Mouse (Mus musculus) liver, embryonic 11.5 days (tissue): ENCODE measurements at regions not wholly inside any gene's neighbourhood (a gene's known extent, or its start where the extent isn't known, plus 50 kb on each side); places are given as distances from the start of the nearest gene placed in this dataset.
A peak's percentile ranks its signal among the peaks of the same experiment; 100 is the strongest.

Experiments used
- ATAC-seq: fragments of 200-750 bp; cut with Nextera tagmentation; replicated peaks from 2 replicates; pipeline ENCODE4 v1.8.0; 2017; ENCODE audit warnings: moderate number of reproducible peaks, mild to moderate bottlenecking, moderate TSS enrichment, moderate library complexity; ENCODE audit not compliant: low FRiP score
- DNase-seq: peaks from one replicate; pipeline ENCODE4 v3.0.0-alpha.2; 2017; ENCODE audit warnings: low spot score
- H3K27ac ChIP-seq: fragments of 300-500 bp; sonication (generic); 2 replicates; pipeline ENCODE4 v1.5.1; 2014; ENCODE audit warnings: mild to moderate bottlenecking, low read depth, low read length, control low read depth
- H3K27me3 ChIP-seq: fragments of 300-500 bp; sonication (generic); replicated peaks from 2 replicates; pipeline ENCODE4 v1.6.1; 2014; ENCODE audit warnings: low read length, mixed read lengths; ENCODE audit not compliant: control insufficient read depth, insufficient read depth
- H3K36me3 ChIP-seq: fragments of 300-500 bp; sonication (generic); 2 replicates; pipeline ENCODE4 v1.6.1; 2014; ENCODE audit warnings: mild to moderate bottlenecking, low read length, moderate library complexity, mixed read lengths; ENCODE audit not compliant: control insufficient read depth, insufficient read depth
- H3K4me1 ChIP-seq: fragments of 300-500 bp; sonication (generic); replicated peaks from 2 replicates; pipeline ENCODE4 v1.6.1; 2014; ENCODE audit warnings: low read length, mixed read lengths; ENCODE audit not compliant: control insufficient read depth, insufficient read depth
- H3K4me2 ChIP-seq: fragments of 300-500 bp; sonication (generic); 2 replicates; pipeline ENCODE4 v1.6.1; 2014; ENCODE audit warnings: mild to moderate bottlenecking, control low read depth, moderate library complexity
- H3K4me3 ChIP-seq: fragments of 300-500 bp; sonication (generic); 2 replicates; pipeline ENCODE4 v1.5.1; 2014; ENCODE audit warnings: low read depth, low read length, control low read depth
- H3K9ac ChIP-seq: fragments of 300-500 bp; sonication (generic); 2 replicates; pipeline ENCODE4 v1.6.1; 2014; ENCODE audit warnings: low read depth, low read length, control low read depth
- H3K9me3 ChIP-seq: fragments of 300-500 bp; sonication (generic); 2 replicates; pipeline ENCODE4 v1.6.1; 2016; ENCODE audit warnings: low read length, inconsistent platforms, mixed read lengths; ENCODE audit not compliant: control insufficient read depth
- WGBS: fragments of 180-500 bp; shearing (Covaris S2); extraction: QIAGEN DNeasy Blood & Tissue Kit; methylation state at CpG from one replicate; pipeline ENCODE4 v1.1.7; 2014; 5-methylcytosine and 5-hydroxymethylcytosine counted together

DNA sequence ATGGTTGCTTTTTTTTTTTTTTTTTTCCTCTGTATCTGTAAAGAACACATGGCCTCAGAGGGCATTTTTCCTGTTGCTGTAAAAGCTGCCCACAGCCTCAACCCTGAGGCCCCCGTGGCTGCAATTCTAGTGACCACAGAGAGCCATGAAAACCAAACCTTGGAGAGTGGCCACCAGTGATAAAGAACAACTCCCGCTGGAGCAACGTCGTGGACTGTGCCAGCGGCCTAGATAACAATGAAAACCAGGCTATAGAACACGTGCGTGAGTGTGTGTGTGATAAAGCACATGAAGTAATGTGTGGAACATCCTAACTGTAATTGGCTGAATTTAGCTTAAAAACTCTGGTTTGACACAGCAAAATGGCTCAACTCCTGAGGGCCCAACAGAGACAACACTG, 392.9 kb upstream of the Igfbp3 start:
- H3K27ac ChIP-seq: no peak overlapping the region
- H3K9ac ChIP-seq: no peak overlapping the region
- H3K9me3 ChIP-seq: no peaks in the 10 kb centered on the region
- no peak overlapping the region for H3K4me3 ChIP-seq
- 56% methylated on average over 7 of the region's 7 CpGs for WGBS
- no peaks in the 10 kb centered on the region for H3K36me3 ChIP-seq
- DNase-seq (no peak), ATAC-seq (0 out of 2 replicates have a peak, but pooled peaks have one; percentile 29)
- H3K27me3 ChIP-seq: no peaks in the 10 kb centered on the region
- no peaks in the 10 kb centered on the region for H3K4me1 ChIP-seq
- H3K4me2 ChIP-seq: no peak overlapping the region

GRCm38 (mm10) chr11:7592010-7592409, 378.3 kb upstream of the Igfbp3 start:
- Histone ChIP-seq H3K9ac (no peak overlapping the region), H3K4me3 (no peak overlapping the region), H3K27me3 (no peaks in the 10 kb centered on the region), H3K9me3 (no peaks in the 10 kb centered on the region), H3K4me2 (no peak overlapping the region), H3K27ac (no peak overlapping the region), H3K36me3 (no peaks in the 10 kb centered on the region), H3K4me1 (no peaks in the 10 kb centered on the region)
- DNase-seq (no peak), ATAC-seq (no peak)
- 77% methylated on average over 4 of the region's 4 CpGs for WGBS

DNA sequence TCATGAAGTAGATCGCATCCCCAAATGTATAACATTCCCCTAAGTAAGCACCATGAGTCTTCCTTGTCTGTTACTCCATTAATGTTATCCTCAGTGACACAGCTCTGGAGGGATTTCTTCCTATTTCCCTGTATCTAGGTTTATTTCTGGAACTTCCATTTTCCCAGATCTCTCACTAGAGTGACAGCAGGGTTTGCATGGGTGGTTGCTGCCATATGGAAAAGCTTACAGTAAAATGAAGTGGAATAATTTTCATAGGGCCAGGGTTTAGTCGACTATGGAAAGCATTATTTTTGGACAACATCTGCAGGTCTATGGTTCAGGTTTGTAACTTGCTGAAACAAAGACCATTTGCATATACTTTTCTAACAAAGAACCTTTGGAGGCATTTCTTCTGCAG, 369.6 kb upstream of the Igfbp3 start:
- no peaks in the 10 kb centered on the region for H3K4me1 ChIP-seq
- H3K27ac ChIP-seq: no peak overlapping the region
- H3K27me3 ChIP-seq: no peaks in the 10 kb centered on the region
- H3K9me3 ChIP-seq: peaks cover 4% of the 10 kb centered on the region; the same call in 1 of the 2 replicates
- H3K9ac ChIP-seq: no peak overlapping the region
- ATAC-seq: no peak
- H3K4me3 ChIP-seq: no peak overlapping the region
- no peaks in the 10 kb centered on the region for H3K36me3 ChIP-seq
- 80% methylated on average over 2 of the region's 2 CpGs for WGBS
- H3K4me2 ChIP-seq: no peak overlapping the region
- no peak for DNase-seq

- Histone ChIP-seq H3K36me3 (no peaks in the 10 kb centered on the region), H3K27ac (no peak overlapping the region), H3K9me3 (no peaks in the 10 kb centered on the region), H3K4me1 (no peaks in the 10 kb centered on the region), H3K27me3 (no peaks in the 10 kb centered on the region), H3K9ac (no peak overlapping the region), H3K4me3 (no peak overlapping the region), H3K4me2 (no peak overlapping the region)
- no peak for DNase-seq
- ATAC-seq: no peak
- 53% methylated on average over 1 of the region's 1 CpGs for WGBS
Observed at GRCm38 (mm10) chr11:7568484-7568883, 354.8 kb upstream of the Igfbp3 start.

GRCm38 (mm10) chr11:7562029-7562428, 348.3 kb upstream of the Igfbp3 start:
- Histone ChIP-seq H3K4me3 (no peak overlapping the region), H3K4me1 (no peaks in the 10 kb centered on the region), H3K9ac (no peak overlapping the region), H3K27ac (no peak overlapping the region), H3K27me3 (no peaks in the 10 kb centered on the region), H3K36me3 (no peaks in the 10 kb centered on the region), H3K4me2 (no peak overlapping the region), H3K9me3 (no peaks in the 10 kb centered on the region)
- WGBS: 30% methylated on average over 2 of the region's 2 CpGs
- DNase-seq (no peak), ATAC-seq (no peak)

DNA sequence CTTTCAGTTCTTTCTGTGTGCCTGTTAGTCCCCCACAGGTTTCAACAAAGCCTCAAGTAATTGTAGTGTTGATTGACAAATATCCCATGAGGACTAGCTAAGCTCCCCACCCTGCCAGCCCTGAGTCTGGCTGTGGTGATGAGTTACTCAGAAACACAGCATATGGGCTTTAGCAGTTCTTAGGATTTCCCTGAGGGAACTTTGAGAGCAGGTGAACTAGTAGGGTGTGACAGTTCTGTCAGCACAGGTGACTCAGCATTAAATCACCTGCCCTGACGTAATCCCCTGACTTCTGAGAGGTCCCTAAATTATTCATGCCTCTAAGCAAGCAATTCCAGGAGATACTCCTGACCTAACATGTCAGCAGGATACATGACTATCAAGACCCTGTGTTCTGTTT, 347.7 kb upstream of the Igfbp3 start:
- WGBS: 59% methylated on average over 1 of the region's 1 CpGs
- Histone ChIP-seq H3K4me1 (no peaks in the 10 kb centered on the region), H3K27me3 (no peaks in the 10 kb centered on the region), H3K27ac (no peak overlapping the region), H3K4me3 (no peak overlapping the region), H3K4me2 (no peak overlapping the region), H3K36me3 (no peaks in the 10 kb centered on the region), H3K9ac (no peak overlapping the region), H3K9me3 (no peaks in the 10 kb centered on the region)
- DNase-seq: no peak
- no peak for ATAC-seq

DNA sequence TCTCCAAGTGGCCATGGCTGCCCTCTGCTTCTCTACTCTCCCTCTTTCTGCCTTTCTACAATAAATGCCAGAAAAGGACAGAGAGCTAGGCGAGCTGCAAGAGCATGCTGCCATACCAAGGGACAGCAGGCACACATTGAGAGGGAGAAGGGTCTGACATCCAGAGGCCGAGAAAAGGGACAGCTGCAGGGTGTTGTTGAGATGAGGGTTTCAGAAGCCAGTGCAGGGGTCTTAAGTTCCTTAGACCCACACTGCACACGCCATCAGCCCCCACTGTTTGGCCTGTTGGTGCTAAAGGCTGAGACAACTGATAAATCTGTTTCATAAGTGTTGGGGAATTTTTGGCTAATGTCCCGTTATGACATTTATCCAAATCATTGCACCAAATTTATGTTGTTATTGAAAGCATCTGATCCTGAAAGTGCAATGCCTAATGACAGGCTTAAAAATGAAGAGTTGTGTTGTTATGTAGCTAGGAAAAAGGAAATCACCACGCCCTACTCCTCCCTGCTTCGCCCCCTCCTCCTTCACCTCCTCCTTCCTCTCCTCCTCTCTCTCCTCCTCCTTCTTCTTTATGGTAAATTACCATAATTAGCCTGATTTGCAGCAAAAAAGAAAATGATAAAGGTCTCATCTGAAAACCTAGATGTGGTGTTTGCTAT, 342.0 kb upstream of the Igfbp3 start:
- Histone ChIP-seq H3K9ac (no peak overlapping the region), H3K4me2 (no peak overlapping the region), H3K9me3 (no peaks in the 10 kb centered on the region), H3K4me3 (no peak overlapping the region), H3K27me3 (no peaks in the 10 kb centered on the region), H3K36me3 (no peaks in the 10 kb centered on the region), H3K4me1 (no peaks in the 10 kb centered on the region), H3K27ac (no peak overlapping the region)
- 72% methylated on average over 6 of the region's 6 CpGs for WGBS
- ATAC-seq (no peak), DNase-seq (no peak)

GRCm38 (mm10) chr11:7552154-7552553, 338.4 kb upstream of the Igfbp3 start:
- Histone ChIP-seq H3K9me3 (no peaks in the 10 kb centered on the region), H3K4me3 (no peak overlapping the region), H3K36me3 (no peaks in the 10 kb centered on the region), H3K4me1 (no peaks in the 10 kb centered on the region), H3K4me2 (no peak overlapping the region), H3K27ac (no peak overlapping the region), H3K9ac (no peak overlapping the region), H3K27me3 (no peaks in the 10 kb centered on the region)
- ATAC-seq (no peak), DNase-seq (no peak)
- 71% methylated on average over 3 of the region's 3 CpGs for WGBS

DNA sequence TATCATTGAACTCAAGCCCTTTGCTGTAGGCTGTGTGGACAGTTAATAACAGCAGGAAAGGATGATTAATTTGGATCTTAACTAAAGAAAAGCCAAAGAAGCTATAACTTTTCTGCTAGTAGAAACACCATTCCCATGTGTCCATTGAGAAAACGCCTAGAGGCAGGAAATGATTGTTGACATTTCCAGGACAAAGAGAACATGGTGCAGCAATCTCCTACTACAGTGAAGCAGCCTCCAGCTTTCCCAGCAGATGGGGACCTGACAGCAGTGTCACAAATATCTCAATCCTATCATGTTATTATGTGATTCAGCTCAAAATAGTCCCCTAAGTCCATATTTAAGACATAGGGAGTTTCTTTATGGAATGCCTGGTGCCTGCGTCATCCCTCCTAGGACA, 334.1 kb upstream of the Igfbp3 start:
- H3K4me2 ChIP-seq: no peak overlapping the region
- no peak for ATAC-seq
- WGBS: 62% methylated on average over 2 of the region's 2 CpGs
- no peak overlapping the region for H3K27ac ChIP-seq
- H3K9me3 ChIP-seq: no peaks in the 10 kb centered on the region
- no peak overlapping the region for H3K4me3 ChIP-seq
- no peaks in the 10 kb centered on the region for H3K27me3 ChIP-seq
- H3K36me3 ChIP-seq: no peaks in the 10 kb centered on the region
- DNase-seq: no peak
- H3K9ac ChIP-seq: no peak overlapping the region
- H3K4me1 ChIP-seq: no peaks in the 10 kb centered on the region
